In genomic region chr3:139198412-139198811, GRCm38 (mm10) we compare ENCODE assay signal across 32 mouse cellular contexts. TPM values are rescaled to one million over a fixed set of nuclear protein-coding genes. Genes with fewer than 3 reads are reported as not detected.
"Had no signal": no experiment of that assay in that cellular context is flagged by ENCODE, and none has a peak within 500 bp of the region (broad histone marks: within the 10 kb centered on the region; RNA-seq: fewer than 3 reads in every experiment).

No protein-coding gene starts in this region.

- H3K9me3 ChIP-seq: heart, embryonic 12.5 days; hindbrain, embryonic 10.5 days; hindbrain, embryonic 12.5 days; hindbrain, embryonic 15.5 days; kidney, embryonic 15.5 days; limb, embryonic 13.5 days; limb, embryonic 15.5 days; liver, embryonic 12.5 days had no signal

- H3K4me1 ChIP-seq: heart, embryonic 12.5 days; hindbrain, embryonic 10.5 days; hindbrain, embryonic 12.5 days; hindbrain, embryonic 15.5 days; kidney, embryonic 15.5 days; limb, embryonic 13.5 days; limb, embryonic 15.5 days; liver, embryonic 12.5 days had no signal

- DNase-seq: gastrocnemius, adult 2 months; gastrocnemius, postnatal 10 days; gastrocnemius, postnatal 25 days; heart, adult 2 months; heart, postnatal 10 days; heart, postnatal 4 days; kidney, adult 11 months; kidney, adult 2 months; kidney, adult 9 months; kidney, postnatal 14 days; kidney, postnatal 36 days; layer of hippocampus, adult 9-11 months; layer of hippocampus, postnatal 36 days; left cerebral cortex, postnatal 4 days had no signal

- H3K4me3 ChIP-seq: gastrocnemius, adult 2 months; heart, adult 2 months; heart, embryonic 12.5 days; hindbrain, embryonic 10.5 days; hindbrain, embryonic 12.5 days; hindbrain, embryonic 15.5 days; kidney, embryonic 15.5 days; limb, embryonic 13.5 days; limb, embryonic 15.5 days; liver, embryonic 12.5 days had no signal

- H3K27ac ChIP-seq: gastrocnemius, adult 2 months; heart, adult 2 months; hindbrain, embryonic 10.5 days; hindbrain, embryonic 12.5 days; hindbrain, embryonic 15.5 days; hindbrain, postnatal 0 days; kidney, embryonic 15.5 days; kidney, postnatal 0 days; limb, embryonic 13.5 days; limb, embryonic 15.5 days; liver, embryonic 12.5 days; liver, embryonic 14.5 days had no signal

- ATAC-seq: hindbrain, postnatal 0 days; intestine, embryonic 16.5 days; liver, embryonic 12.5 days had no signal

- H3K4me2 ChIP-seq: heart, embryonic 12.5 days; hindbrain, embryonic 12.5 days; hindbrain, embryonic 15.5 days; kidney, embryonic 15.5 days; limb, embryonic 13.5 days; limb, embryonic 15.5 days; liver, embryonic 12.5 days had no signal

- H3K36me3 ChIP-seq: heart, embryonic 12.5 days; hindbrain, embryonic 10.5 days; hindbrain, embryonic 12.5 days; hindbrain, embryonic 15.5 days; kidney, embryonic 15.5 days; limb, embryonic 13.5 days; limb, embryonic 15.5 days; liver, embryonic 12.5 days had no signal

- H3K9ac ChIP-seq: heart, embryonic 12.5 days; hindbrain, embryonic 12.5 days; hindbrain, embryonic 15.5 days; kidney, embryonic 15.5 days; limb, embryonic 13.5 days; limb, embryonic 15.5 days; liver, embryonic 12.5 days; liver, embryonic 14.5 days had no signal

RNA-seq across cellular contexts. Expression of gene Stpg2, which starts 7.1 kb away (rescaled TPM):
- polyA plus RNA-seq: heart, adult 2 months; heart, embryonic 12.5 days; heart, embryonic 14.5 days; hindbrain, embryonic 10.5 days; hindbrain, embryonic 12.5 days; intestine, embryonic 14.5 days; intestine, embryonic 16.5 days; kidney, postnatal 0 days; large intestine, adult 2 months; limb, embryonic 11.5 days; limb, embryonic 15.5 days; liver, adult 2 months; liver, embryonic 12.5 days; liver, embryonic 14.5 days; liver, embryonic 16.5 days had no signal
